32 mouse cellular contexts compared by ENCODE assay signal in the genomic region with DNA sequence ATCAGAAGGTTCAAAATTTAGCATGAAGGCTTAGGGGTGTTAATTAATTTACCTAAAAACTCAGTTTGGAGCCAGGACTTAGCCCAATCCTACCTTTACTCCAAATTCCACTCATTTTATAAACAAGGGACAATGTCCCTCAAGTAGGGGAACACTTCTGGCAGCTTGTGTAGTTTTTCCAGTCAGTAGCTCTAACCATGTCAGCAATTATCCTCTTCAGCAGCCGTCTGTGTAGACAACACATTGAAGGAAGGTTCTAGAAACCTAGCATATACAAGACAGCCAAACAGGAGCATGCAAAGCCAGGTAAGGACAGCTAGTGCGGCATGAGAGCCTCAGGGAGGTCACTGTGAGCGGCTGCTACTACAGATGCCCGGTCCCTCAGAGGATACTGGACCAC. TPM values are rescaled to one million over a fixed set of nuclear protein-coding genes. Genes with fewer than 3 reads are reported as not detected.
A peak's percentile ranks its signal among the peaks of the same experiment; 100 is the strongest.
DNase-seq lines count a peak whose midpoint lies in the region; ATAC-seq and TF ChIP-seq lines count a peak whose summit lies in the region.
"Had no signal": no experiment of that assay in that cellular context is flagged by ENCODE, and none has a peak within 500 bp of the region (broad histone marks: within the 10 kb centered on the region; RNA-seq: fewer than 3 reads in every experiment).

No protein-coding gene starts in this region.

- no peak for TF ChIP-seq CTCF in lung, adult 2 months (IDR thresholded peaks at IDR 0.05; ENCODE audit: insufficient read depth, low read length)

- H3K4me2 ChIP-seq in lung, embryonic 16.5 days (ENCODE audit: low read depth, low read length) = no peak overlapping the region; the same call in 1 of the 2 replicates
- H3K4me2 ChIP-seq: forebrain, embryonic 13.5 days; hindbrain, embryonic 13.5 days had no signal

- H3K9me3 ChIP-seq in heart, embryonic 10.5 days = no peaks in the 10 kb centered on the region
- H3K9me3 ChIP-seq in lung, embryonic 16.5 days (ENCODE audit: control insufficient read depth, low read length) = no peaks in the 10 kb centered on the region
- H3K9me3 ChIP-seq: forebrain, embryonic 10.5 days; forebrain, embryonic 13.5 days; hindbrain, embryonic 10.5 days; hindbrain, embryonic 13.5 days had no signal

- ATAC-seq in lung, embryonic 16.5 days (ENCODE audit: low read depth) = no peak
- ATAC-seq: activated CD4-positive, CD25-positive, alpha-beta regulatory T cell, adult 4 months; forebrain, embryonic 13.5 days; forebrain, embryonic 16.5 days had no signal

- no peaks in the 10 kb centered on the region for H3K36me3 ChIP-seq in heart, embryonic 10.5 days
- H3K36me3 ChIP-seq in lung, embryonic 16.5 days (ENCODE audit: control insufficient read depth, insufficient read depth, low read length) = no peaks in the 10 kb centered on the region
- H3K36me3 ChIP-seq: forebrain, embryonic 10.5 days; hindbrain, embryonic 10.5 days; hindbrain, embryonic 13.5 days had no signal

- H3K4me1 ChIP-seq in heart, embryonic 10.5 days = peaks cover 20% of the 10 kb centered on the region
- no peaks in the 10 kb centered on the region for H3K4me1 ChIP-seq in lung, adult 2 months (ENCODE audit: control insufficient read depth, insufficient read depth, low read length)
- 0 out of 2 replicates have a peak, but pooled peaks cover 7% of the 10 kb centered on the region for H3K4me1 ChIP-seq in lung, embryonic 16.5 days (replicated peaks; ENCODE audit: control insufficient read depth, insufficient read depth, low read length)
- H3K4me1 ChIP-seq: forebrain, embryonic 10.5 days; forebrain, embryonic 13.5 days; hindbrain, embryonic 10.5 days; hindbrain, embryonic 13.5 days had no signal

- WGBS in heart, embryonic 10.5 days = 75% methylated on average over 4 of the region's 4 CpGs
- 62% methylated on average over 4 of the region's 4 CpGs for WGBS in lung, adult 2 months
- WGBS in lung, embryonic 16.5 days = 59% methylated on average over 4 of the region's 4 CpGs

- no peak for TF ChIP-seq POLR2A in lung, adult 2 months (IDR thresholded peaks at IDR 0.05; ENCODE audit: borderline replicate concordance, extremely low read depth, low read depth, low read length)

- 0 out of 2 replicates have a peak overlapping the region, but pooled peaks have one; percentile 14 for H3K9ac ChIP-seq in lung, embryonic 16.5 days (ENCODE audit: low read length)
- H3K9ac ChIP-seq: forebrain, embryonic 13.5 days; hindbrain, embryonic 13.5 days had no signal

- DNase-seq in heart, embryonic 10.5 days (ENCODE audit: low spot score) = no peak
- DNase-seq in heart, postnatal 14 days = no peak
- peak; percentile 52 to 64 for DNase-seq in kidney, adult 8-10 months
- no peak for DNase-seq in kidney, postnatal 10 days
- no peak for DNase-seq in lung, adult 2 months
- no peak for DNase-seq in lung, postnatal 14 days
- no peak for DNase-seq in lung, postnatal 25 days (ENCODE audit: low spot score)
- DNase-seq: adrenal gland, postnatal 10 days; adrenal gland, postnatal 36 days; cerebellum, adult 18-20 months; cerebellum, adult 9-10 months; cerebellum, postnatal 14 days; gastrocnemius, postnatal 10 days; gastrocnemius, postnatal 36 days; heart, postnatal 36 days had no signal

- no peak overlapping the region for H3K4me3 ChIP-seq in heart, embryonic 10.5 days
- peak overlapping the region; percentile 8 for H3K4me3 ChIP-seq in lung, adult 2 months (replicated peaks; ENCODE audit: extremely low read depth, low read depth, low read length)
- no peak overlapping the region for H3K4me3 ChIP-seq in lung, embryonic 16.5 days (ENCODE audit: low read length)
- H3K4me3 ChIP-seq: forebrain, embryonic 10.5 days; forebrain, embryonic 13.5 days; heart, adult 2 months; hindbrain, embryonic 10.5 days; hindbrain, embryonic 13.5 days had no signal

- no peaks in the 10 kb centered on the region for H3K27me3 ChIP-seq in heart, embryonic 10.5 days (ENCODE audit: insufficient read depth, poor library complexity, severe bottlenecking)
- H3K27me3 ChIP-seq in lung, embryonic 16.5 days (ENCODE audit: control insufficient read depth, insufficient read depth, low read depth, low read length) = no peaks in the 10 kb centered on the region
- H3K27me3 ChIP-seq: forebrain, embryonic 13.5 days; hindbrain, embryonic 13.5 days had no signal

- H3K27ac ChIP-seq in heart, embryonic 10.5 days = peak overlapping the region; percentile 37; the same call in 1 of the 2 replicates
- peak overlapping the region; percentile 89 for H3K27ac ChIP-seq in lung, embryonic 16.5 days (ENCODE audit: low read length)
- H3K27ac ChIP-seq: forebrain, embryonic 10.5 days; forebrain, embryonic 13.5 days; heart, adult 2 months; hindbrain, embryonic 10.5 days; hindbrain, embryonic 13.5 days had no signal

- intact Hi-C loops in heart, postnatal 14 days (cut with DNase I) = no loop called here

RNA-seq across cellular contexts. Expression of a gene that starts 7.8 kb away (rescaled TPM):
- not detected in 2 replicates for polyA plus RNA-seq in heart, embryonic 10.5 days (2016; fragmentation: Nextera tagmentation; extraction: Ambion mirVana)
- total RNA-seq in heart, postnatal 14 days (2021) = not detected
- polyA plus RNA-seq in lung, adult 2 months (2012; rRNA removed) = not detected in 2 replicates
- polyA plus RNA-seq in lung, embryonic 16.5 days (2015; fragmentation: Nextera tagmentation; extraction: Ambion mirVana) = not detected in 2 replicates
- total RNA-seq: adrenal gland, adult 18-20 months; adrenal gland, postnatal 10 days; adrenal gland, postnatal 36 days; ES-E14; gastrocnemius, adult 18-20 months; gastrocnemius, postnatal 10 days; gastrocnemius, postnatal 36 days; granulocyte monocyte progenitor cell, adult 5-6 weeks; heart, adult 2 months; heart, postnatal 36 days had no signal
- polyA plus RNA-seq: activated CD4-positive, CD25-positive, alpha-beta regulatory T cell, adult 4 months; embryonic facial prominence, embryonic 11.5 days; embryonic facial prominence, embryonic 14.5 days; forebrain, embryonic 10.5 days; forebrain, embryonic 13.5 days; forebrain, embryonic 16.5 days; heart, adult 2 months; heart, embryonic 11.5 days; heart, embryonic 14.5 days; heart, postnatal 0 days; hindbrain, embryonic 10.5 days; hindbrain, embryonic 13.5 days had no signal

RNA-seq across cellular contexts. Expression of a gene that starts 14.0 kb away (rescaled TPM):
- polyA plus RNA-seq in heart, embryonic 10.5 days (2016; fragmentation: Nextera tagmentation; extraction: Ambion mirVana) = 46.0 and 61.0 TPM in 2 replicates
- total RNA-seq in heart, postnatal 14 days (2021) = 10 to 100 TPM; 78.8 to 87.1 TPM
- polyA plus RNA-seq in lung, adult 2 months (2012; rRNA removed) = 108 and 123 TPM in 2 replicates
- 31.6 and 33.8 TPM in 2 replicates for polyA plus RNA-seq in lung, embryonic 16.5 days (2015; fragmentation: Nextera tagmentation; extraction: Ambion mirVana)

RNA-seq across cellular contexts. Expression of a gene that starts 21.5 kb away (rescaled TPM):
- polyA plus RNA-seq in heart, embryonic 10.5 days (2016; fragmentation: Nextera tagmentation; extraction: Ambion mirVana) = 0.18 and 0.20 TPM in 2 replicates
- total RNA-seq in heart, postnatal 14 days (2021) = 1 to 10 TPM; 2.5 TPM
- 2.2 and 3.4 TPM in 2 replicates for polyA plus RNA-seq in lung, adult 2 months (2012; rRNA removed)
- polyA plus RNA-seq in lung, embryonic 16.5 days (2015; fragmentation: Nextera tagmentation; extraction: Ambion mirVana) = 0.15 and 0.21 TPM in 2 replicates
- total RNA-seq: granulocyte monocyte progenitor cell, adult 5-6 weeks had no signal
- polyA plus RNA-seq: activated CD4-positive, CD25-positive, alpha-beta regulatory T cell, adult 4 months; forebrain, embryonic 10.5 days; forebrain, embryonic 16.5 days; hindbrain, embryonic 10.5 days had no signal

Comparison
In these comparisons a context has a peak if more than half of its experiments do, and no peak if none do; other contexts are left out.
1. DNase-seq: peak in kidney, adult 8-10 months (2 of 2); none in heart, embryonic 10.5 days (single experiment), heart, postnatal 14 days (0 of 2), kidney, postnatal 10 days (single experiment), lung, adult 2 months (single experiment), lung, postnatal 14 days (single experiment) and lung, postnatal 25 days (single experiment).